Mouse (Mus musculus): ENCODE results near the gene Ldb1. TPM values are rescaled to one million over a fixed set of nuclear protein-coding genes. Genes with fewer than 3 reads are reported as not detected.
"Not testable (repeated sequence)": the region's sequence is repeated elsewhere in the genome, so short reads cannot be mapped to it uniquely, and the experiment has no call there.

Ldb1 gene
- polyA plus RNA-seq, 1 experiment from 2014 or later = 95.0 TPM

DNA sequence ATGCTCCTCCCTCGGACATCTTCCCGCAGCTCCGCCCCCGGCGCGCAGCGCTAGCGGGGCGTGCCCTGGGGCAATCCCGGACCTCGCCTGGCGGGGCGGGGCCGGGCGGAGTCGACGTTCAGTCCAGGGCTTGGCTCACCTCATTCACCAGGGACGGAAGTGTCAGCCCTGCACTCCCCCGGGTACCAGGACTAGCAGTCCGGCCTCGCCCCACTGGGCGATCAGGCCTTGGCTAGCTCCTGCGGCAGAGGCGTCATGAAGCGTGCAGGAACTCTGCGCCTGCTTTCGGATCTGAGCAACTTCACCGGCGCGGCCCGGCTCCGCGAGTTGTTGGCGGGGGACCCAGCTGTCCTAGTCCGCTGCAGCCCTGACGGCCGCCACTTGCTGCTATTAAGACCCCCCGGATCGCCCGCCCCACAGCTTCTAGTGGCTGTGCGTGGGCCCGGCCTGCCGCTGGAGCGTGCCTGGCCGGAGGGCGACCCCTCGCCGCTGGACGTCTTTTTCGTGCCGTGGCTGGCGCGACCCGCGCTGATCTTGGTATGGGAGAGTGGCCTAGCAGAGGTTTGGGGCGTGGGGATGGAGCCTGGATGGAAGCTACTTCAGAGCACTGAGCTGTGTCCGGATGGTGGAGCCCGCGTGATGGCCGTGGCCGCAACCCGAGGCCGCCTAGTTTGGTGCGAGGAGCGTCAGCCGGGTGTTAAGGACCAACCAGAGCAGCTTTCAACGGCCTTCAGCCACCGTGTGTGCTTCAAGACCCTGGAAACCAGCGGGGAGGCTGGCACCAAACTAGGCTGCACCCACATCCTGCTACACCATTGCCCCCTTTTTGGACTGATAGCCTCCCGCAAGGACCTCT is 41.4 kb downstream of the Ldb1 start, which contains the start of gene Hps6:
Gene Hps6 (plus strand): TSS at position 138 of the 856 bp plus-strand sequence.
- WGBS = 1% methylated on average over 70 of the region's 70 CpGs
- Histone ChIP-seq H3K4me1 (peaks cover 34% of the 10 kb centered on the region), H3K9me3 (no peaks in the 10 kb centered on the region), H3K27me3 (replicated peaks; ENCODE audit: low read depth, poor library complexity, severe bottlenecking) (peaks cover 23% of the 10 kb centered on the region), H3K27ac (replicated peaks) (peak within 1 kb of the TSS; percentile 82), H3K4me3 (peak within 1 kb of the TSS; percentile 81), H3K36me3 (replicated peaks) (peaks cover 13% of the 10 kb centered on the region; the same call in 1 of the 2 replicates)
- DNase-seq (ENCODE audit: low spot score) = peak; percentile 80

DNA sequence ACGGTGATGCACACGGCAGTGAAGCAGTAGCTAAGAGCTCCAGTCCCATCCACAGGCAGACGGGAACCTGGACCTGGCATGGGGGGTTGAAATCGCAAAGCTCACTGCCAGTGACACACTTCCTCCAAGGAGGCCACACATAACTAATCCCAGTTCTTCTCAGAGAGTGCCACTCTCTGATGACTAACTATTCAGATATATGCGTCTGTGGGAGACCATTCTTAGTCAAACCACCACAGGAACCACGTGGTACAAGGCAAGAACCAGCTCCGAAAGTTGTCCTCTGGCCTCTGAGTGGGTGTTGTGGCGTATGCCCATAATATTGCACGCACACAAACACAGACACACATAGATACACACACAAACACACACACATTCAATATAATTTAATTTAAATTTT is 42.7 kb downstream of the Ldb1 start:
- Histone ChIP-seq H3K4me1 (peaks cover 38% of the 10 kb centered on the region), H3K27me3 (replicated peaks; ENCODE audit: low read depth, poor library complexity, severe bottlenecking) (peaks cover 23% of the 10 kb centered on the region), H3K4me3 (no peak overlapping the region), H3K27ac (replicated peaks) (no peak overlapping the region), H3K9me3 (no peaks in the 10 kb centered on the region), H3K36me3 (replicated peaks) (peaks cover 9% of the 10 kb centered on the region; the same call in 1 of the 2 replicates)
- no peak for DNase-seq (ENCODE audit: low spot score)
- 82% methylated on average over 9 of the region's 9 CpGs for WGBS

DNA sequence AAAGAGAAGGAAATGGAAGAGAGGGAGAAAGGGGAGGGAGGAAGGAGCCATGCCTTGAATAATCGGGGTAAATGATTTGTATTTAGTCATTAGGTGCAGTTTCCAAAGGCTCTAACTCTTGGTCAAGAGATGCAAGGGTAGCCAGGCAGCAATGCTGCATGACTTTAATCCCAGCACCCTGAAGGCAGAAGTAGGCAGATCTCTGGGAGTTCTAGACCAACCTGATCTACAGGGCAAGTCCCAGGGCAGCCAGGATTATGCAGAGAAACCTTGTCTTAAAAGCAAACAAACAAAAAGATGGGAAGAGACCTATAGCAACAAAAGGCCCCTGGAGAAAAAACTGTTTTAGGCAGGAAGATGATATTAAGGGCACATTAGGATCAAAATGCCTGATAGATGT is 45.6 kb downstream of the Ldb1 start:
- DNase-seq (ENCODE audit: low spot score) = no peak
- peaks cover 10% of the 10 kb centered on the region; the same call in 1 of the 2 replicates for H3K9me3 ChIP-seq
- peaks cover 30% of the 10 kb centered on the region for H3K4me1 ChIP-seq
- H3K27ac ChIP-seq (replicated peaks) = no peak overlapping the region
- 75% methylated on average over 1 of the region's 1 CpGs for WGBS
- peaks cover 17% of the 10 kb centered on the region for H3K36me3 ChIP-seq (replicated peaks)
- no peak overlapping the region for H3K4me3 ChIP-seq
- H3K27me3 ChIP-seq (replicated peaks; ENCODE audit: low read depth, poor library complexity, severe bottlenecking) = peaks cover 13% of the 10 kb centered on the region

DNA sequence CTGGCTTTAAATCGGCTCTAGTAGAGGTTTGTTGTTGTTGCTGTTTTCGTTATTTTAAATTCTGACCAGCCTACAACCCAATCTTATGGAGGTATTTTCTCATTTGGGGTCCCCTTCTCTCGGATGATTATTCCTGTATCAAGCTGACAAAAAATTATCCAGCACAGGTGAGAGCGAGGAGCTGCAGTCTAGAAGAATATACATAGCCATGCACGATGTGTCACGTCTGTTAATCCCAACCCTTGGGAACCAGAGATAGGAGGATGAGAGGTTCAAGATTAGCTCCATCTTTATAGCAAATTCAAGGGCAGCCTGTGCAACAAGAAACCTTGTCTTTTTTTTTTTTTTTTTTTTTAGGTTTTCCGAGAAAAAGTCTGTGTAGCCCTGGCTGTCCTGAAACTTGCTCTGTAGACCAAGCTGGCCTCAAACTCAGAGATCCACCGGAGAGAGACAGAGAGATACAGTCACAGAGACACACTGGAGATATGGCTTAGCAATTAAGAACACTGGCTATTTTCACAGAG is 46.3 kb downstream of the Ldb1 start:
- Histone ChIP-seq H3K4me3 (peak overlapping the region; percentile 89), H3K36me3 (replicated peaks) (peaks cover 21% of the 10 kb centered on the region), H3K27me3 (replicated peaks; ENCODE audit: low read depth, poor library complexity, severe bottlenecking) (peaks cover 7% of the 10 kb centered on the region), H3K9me3 (peaks cover 15% of the 10 kb centered on the region; the same call in 1 of the 2 replicates), H3K27ac (replicated peaks) (peak overlapping the region; percentile 98), H3K4me1 (peaks cover 24% of the 10 kb centered on the region)
- DNase-seq (ENCODE audit: low spot score) = no peak
- WGBS = 12% methylated on average over 8 of the region's 8 CpGs

DNA sequence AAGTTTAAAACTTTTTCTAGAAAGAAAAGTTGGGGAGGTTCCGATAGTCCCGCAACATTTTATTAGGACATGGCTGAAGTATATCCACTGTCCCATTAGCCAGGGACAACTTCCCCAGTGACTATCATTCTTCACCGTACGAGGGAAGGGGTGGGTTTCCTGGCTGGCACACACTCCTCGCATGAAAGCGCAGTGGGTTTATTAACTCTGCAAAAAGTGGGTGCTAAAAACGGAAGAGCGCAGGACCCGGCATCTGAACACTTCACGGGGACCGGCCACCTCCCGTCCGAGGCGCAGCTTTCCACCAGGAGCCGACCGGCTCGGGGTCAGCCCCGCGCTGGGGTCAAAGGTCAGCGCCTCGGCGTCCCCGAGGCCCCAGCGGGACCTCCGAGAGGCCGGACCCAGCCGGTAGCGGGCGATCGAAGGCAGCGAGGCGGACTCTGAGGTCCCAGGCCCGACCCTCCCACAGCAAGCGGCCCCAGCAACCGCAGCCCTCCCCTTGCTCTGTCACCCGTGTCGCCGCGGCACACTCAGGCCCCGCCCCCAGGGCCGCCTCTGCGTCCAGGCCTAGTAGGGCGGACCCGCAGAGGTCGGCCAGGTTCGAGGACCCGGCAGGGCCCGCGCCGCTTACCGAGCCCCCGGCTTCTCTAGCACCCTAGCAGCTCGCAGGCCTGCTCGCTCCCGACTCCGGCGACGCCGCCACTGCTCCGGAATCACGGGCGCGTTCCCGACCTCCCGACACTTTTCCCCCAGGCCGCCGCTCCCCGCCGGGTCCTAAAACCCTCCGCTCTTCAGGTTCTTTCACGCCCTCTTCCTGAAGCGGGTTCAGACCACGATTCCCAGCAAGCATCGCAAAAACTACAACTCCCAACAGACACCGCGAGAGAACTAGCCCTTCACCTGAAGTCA is 47.0 kb downstream of the Ldb1 start, which contains the start of gene Armh3:
Gene Armh3 (minus strand): TSS at position 704 of the 909 bp plus-strand sequence.
- H3K27ac ChIP-seq (replicated peaks) = peak within 1 kb of the TSS; percentile 98
- DNase-seq (ENCODE audit: low spot score) = peak; percentile 95
- H3K4me1 ChIP-seq = peaks cover 17% of the 10 kb centered on the region
- 1% methylated on average over 76 of the region's 76 CpGs for WGBS
- H3K36me3 ChIP-seq (replicated peaks) = peaks cover 21% of the 10 kb centered on the region
- 0 out of 2 replicates have a peak, but pooled peaks cover 4% of the 10 kb centered on the region for H3K27me3 ChIP-seq (replicated peaks; ENCODE audit: low read depth, poor library complexity, severe bottlenecking)
- peaks cover 15% of the 10 kb centered on the region; the same call in 1 of the 2 replicates for H3K9me3 ChIP-seq
- peak within 1 kb of the TSS; percentile 89 for H3K4me3 ChIP-seq

DNA sequence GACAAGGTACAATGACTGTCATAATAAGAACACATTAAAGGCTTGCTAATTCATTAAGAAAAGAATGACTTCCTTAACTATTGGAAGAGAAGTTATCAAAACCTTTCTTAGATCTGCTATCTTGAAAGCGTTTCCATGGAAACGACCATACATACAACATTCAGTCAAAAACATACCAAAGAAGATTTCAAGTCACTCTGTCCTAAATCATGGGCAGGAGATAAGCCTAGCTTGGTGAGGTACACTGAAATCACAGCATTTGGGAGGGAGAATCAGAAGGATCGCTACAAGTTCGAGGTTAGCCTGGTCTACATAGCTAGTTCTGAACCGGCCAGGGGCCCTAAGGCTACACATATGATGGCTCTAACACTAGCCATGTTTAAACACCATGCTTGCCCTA is 47.6 kb downstream of the Ldb1 start:
- Histone ChIP-seq H3K9me3 (peaks cover 15% of the 10 kb centered on the region; the same call in 1 of the 2 replicates), H3K36me3 (replicated peaks) (peaks cover 21% of the 10 kb centered on the region), H3K27ac (replicated peaks) (peak overlapping the region; percentile 98; the same call in 1 of the 2 replicates), H3K4me3 (peak overlapping the region; percentile 89), H3K27me3 (replicated peaks; ENCODE audit: low read depth, poor library complexity, severe bottlenecking) (0 out of 2 replicates have a peak, but pooled peaks cover 3% of the 10 kb centered on the region), H3K4me1 (peaks cover 16% of the 10 kb centered on the region)
- no peak for DNase-seq (ENCODE audit: low spot score)
- 64% methylated on average over 5 of the region's 5 CpGs for WGBS

DNA sequence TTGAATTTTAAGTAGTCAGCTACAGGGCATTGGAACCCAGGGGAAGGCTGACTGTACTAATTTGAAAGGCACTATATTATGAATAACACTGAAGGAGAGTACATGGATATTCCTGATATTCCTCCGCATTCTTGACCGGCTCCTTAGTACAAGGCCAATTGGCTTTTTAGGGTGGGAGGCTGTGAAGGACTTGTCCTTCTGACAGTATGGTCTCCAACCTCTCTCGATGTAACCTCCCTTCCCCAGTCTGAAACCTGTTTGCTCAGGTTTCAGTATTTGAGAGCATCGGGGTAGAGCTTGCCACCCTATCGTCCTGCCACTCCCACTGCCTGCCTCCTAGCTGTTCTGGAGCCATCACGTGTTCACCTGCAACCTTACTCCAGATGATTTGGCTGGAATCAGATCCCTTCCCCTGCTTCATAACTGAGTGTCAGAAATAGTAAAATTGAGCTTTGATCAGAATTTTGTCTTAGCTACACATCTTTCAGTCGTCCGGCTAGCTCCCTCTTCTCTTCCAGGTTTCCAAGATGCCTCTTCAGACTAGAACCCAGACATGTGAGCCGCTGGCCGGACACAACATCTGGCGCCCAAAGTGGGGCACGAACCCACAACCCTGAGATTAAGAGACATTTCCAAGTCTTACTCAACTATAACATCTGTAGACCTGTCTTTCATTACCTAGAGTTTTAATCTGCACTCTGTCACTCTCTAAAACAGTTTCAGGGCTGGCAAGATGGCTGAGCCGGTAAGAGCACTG is 50.9 kb downstream of the Ldb1 start:
- Histone ChIP-seq H3K4me3 (no peak overlapping the region), H3K9me3 (peaks cover 15% of the 10 kb centered on the region; the same call in 1 of the 2 replicates), H3K36me3 (replicated peaks) (peaks cover 21% of the 10 kb centered on the region), H3K27ac (replicated peaks) (no peak overlapping the region), H3K4me1 (peaks cover 15% of the 10 kb centered on the region), H3K27me3 (replicated peaks; ENCODE audit: low read depth, poor library complexity, severe bottlenecking) (no peaks in the 10 kb centered on the region)
- 94% methylated on average over 13 of the region's 13 CpGs for WGBS
- DNase-seq (ENCODE audit: low spot score) = no peak

DNA sequence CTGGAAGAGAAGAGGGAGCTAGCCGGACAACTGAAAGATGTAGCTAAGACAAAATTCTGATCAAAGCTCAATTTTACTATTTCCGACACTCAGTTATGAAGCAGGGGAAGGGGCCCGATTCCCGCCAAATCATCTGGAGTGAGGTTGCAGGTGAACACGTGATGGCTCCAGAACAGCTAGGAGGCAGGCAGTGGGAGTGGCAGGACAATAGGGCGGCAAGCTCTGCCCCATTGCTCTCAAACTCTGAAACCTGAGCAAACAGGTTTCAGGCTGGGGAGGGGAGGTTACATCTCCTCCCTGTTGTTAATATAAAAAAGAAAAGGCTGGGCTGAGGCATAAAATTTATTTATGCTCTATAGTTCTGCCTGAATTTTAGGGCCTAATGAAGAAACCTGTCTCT is 51.6 kb downstream of the Ldb1 start:
- 85% methylated on average over 6 of the region's 6 CpGs for WGBS

DNA sequence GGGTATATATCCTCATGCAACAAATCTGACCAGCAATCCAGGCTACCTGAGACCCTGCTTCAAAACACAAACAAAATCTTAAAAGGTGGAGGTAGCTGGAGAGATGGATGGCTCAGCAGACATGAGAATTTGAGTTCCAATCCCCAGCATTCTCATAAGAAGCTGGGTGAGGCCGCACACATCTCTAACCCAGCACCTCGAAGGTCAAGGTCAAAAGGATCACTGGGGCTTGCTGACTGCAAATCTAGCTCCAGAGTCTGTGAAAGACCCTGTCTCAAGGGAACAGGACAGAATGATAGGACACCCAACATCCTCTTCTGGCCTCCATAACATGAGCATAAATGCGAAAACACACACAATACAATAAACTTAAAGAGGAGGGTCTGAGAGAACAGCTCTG is 53.8 kb downstream of the Ldb1 start:
- no peaks in the 10 kb centered on the region for H3K4me1 ChIP-seq
- H3K9me3 ChIP-seq = peaks cover 15% of the 10 kb centered on the region; the same call in 1 of the 2 replicates
- no peak for DNase-seq (ENCODE audit: low spot score)
- H3K27me3 ChIP-seq (replicated peaks; ENCODE audit: low read depth, poor library complexity, severe bottlenecking) = no peaks in the 10 kb centered on the region
- no peak overlapping the region for H3K4me3 ChIP-seq
- 89% methylated on average over 3 of the region's 3 CpGs for WGBS
- peaks cover 33% of the 10 kb centered on the region for H3K36me3 ChIP-seq (replicated peaks)
- H3K27ac ChIP-seq (replicated peaks) = no peak overlapping the region

More for the DNA sequence above, 51.6 kb downstream of the Ldb1 start:
- peaks cover 21% of the 10 kb centered on the region for H3K36me3 ChIP-seq (replicated peaks)
- H3K27ac ChIP-seq (replicated peaks); H3K4me3 ChIP-seq; DNase-seq (ENCODE audit: low spot score); H3K27me3 ChIP-seq (replicated peaks; ENCODE audit: low read depth, poor library complexity, severe bottlenecking); H3K4me1 ChIP-seq: not testable (repeated sequence)
- H3K9me3 ChIP-seq = peaks cover 15% of the 10 kb centered on the region; the same call in 1 of the 2 replicates

DNA sequence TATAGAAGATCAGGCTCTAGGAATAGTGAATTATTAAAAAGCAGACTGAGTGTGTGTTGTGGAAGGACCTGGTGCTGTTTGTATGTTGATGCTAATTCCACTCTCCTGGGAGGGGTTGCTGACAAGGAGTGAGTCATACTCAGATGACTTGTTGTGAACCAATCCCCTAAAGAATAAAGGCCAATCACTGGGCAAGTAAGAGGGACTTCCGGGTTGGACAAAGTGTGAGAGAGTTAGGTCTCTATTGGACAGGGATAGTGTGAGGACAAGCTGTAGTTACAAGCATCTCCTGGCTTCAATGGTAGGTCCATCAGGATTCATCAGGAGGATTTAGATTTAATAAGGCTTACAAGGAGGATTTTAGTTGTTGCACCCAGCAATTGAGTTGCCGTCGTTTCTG is 56.8 kb downstream of the Ldb1 start:
- Histone ChIP-seq H3K27me3 (replicated peaks; ENCODE audit: low read depth, poor library complexity, severe bottlenecking) (no peaks in the 10 kb centered on the region), H3K27ac (replicated peaks) (no peak overlapping the region), H3K4me1 (no peaks in the 10 kb centered on the region), H3K4me3 (no peak overlapping the region), H3K36me3 (replicated peaks) (peaks cover 11% of the 10 kb centered on the region), H3K9me3 (no peaks in the 10 kb centered on the region)
- DNase-seq (ENCODE audit: low spot score) = no peak
- 94% methylated on average over 3 of the region's 3 CpGs for WGBS

DNA sequence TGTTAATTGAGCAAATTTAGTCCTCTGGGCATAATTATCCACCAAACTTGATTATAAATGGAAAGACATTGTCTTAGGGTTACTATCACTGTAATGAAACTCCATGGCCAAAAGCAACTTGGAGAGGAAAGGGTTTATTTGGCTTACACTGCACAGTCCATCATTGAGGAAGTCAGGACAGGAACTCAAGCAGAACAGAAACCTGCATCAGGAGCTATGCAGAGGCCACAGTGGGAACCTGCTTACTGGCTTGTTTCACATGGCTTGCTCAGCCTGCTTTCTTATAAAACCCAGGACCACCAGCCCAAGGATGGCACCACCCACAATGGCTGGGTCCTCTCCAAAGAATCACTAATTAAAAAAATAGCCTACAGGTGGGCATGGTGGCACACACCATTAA is 60.6 kb downstream of the Ldb1 start:
- Histone ChIP-seq H3K27ac (replicated peaks) (no peak overlapping the region), H3K36me3 (replicated peaks) (peaks cover 11% of the 10 kb centered on the region), H3K27me3 (replicated peaks; ENCODE audit: low read depth, poor library complexity, severe bottlenecking) (no peaks in the 10 kb centered on the region), H3K4me1 (no peaks in the 10 kb centered on the region), H3K9me3 (no peaks in the 10 kb centered on the region), H3K4me3 (no peak overlapping the region)
- DNase-seq (ENCODE audit: low spot score) = no peak
